Comparison of ENCODE assay signal across 14 mouse cellular contexts in genomic region chr8:124259146-124259545, GRCm38 (mm10). TPM values are rescaled to one million over a fixed set of nuclear protein-coding genes. Genes with fewer than 3 reads are reported as not detected.
DNase-seq lines count a peak whose midpoint lies in the region.
"Had no signal": no experiment of that assay in that cellular context is flagged by ENCODE, and none has a peak within 500 bp of the region (broad histone marks: within the 10 kb centered on the region; RNA-seq: fewer than 3 reads in every experiment).

No protein-coding gene starts in this region.

- DNase-seq in adrenal gland, adult 2 months: peak; percentile 57
- DNase-seq in adrenal gland, postnatal 25 days: no peak
- DNase-seq in 3134 (ENCODE audit: extremely low read depth, insufficient read length, low spot score): peak; percentile 58
- DNase-seq in CD4-positive, CD25-positive, alpha-beta regulatory T cell, adult 2 months (ENCODE audit: low read depth, low spot score): peak; percentile 50
- peak; percentile 32 for DNase-seq in T-cell, adult 2 months (ENCODE audit: low spot score)
- DNase-seq in left cerebral cortex, postnatal 25 days (ENCODE audit: low spot score in 2 of 2): no peak
- DNase-seq in cerebellum, postnatal 10 days: no peak
- DNase-seq in cerebellum, postnatal 4 days (ENCODE audit: low spot score in 2 of 2): no peak
- DNase-seq: cerebellum, adult 8-10 months; cerebellum, postnatal 25 days; gastrocnemius, postnatal 10 days; heart, adult 18-20 months; heart, postnatal 10 days; kidney, adult 2 months had no signal

- intact Hi-C loops in left cerebral cortex, postnatal 25 days (cut with DNase I): no loop called here

RNA-seq across cellular contexts. Expression of gene Galnt2, which starts 28.0 kb away (rescaled TPM):
- total RNA-seq in adrenal gland, adult 2 months (2021): 10 to 100 TPM; 46.9 to 64.0 TPM
- polyA plus RNA-seq in adrenal gland, adult 2 months (2012; rRNA removed): 11.1 and 11.4 TPM in 2 replicates
- 33.5 and 60.5 TPM in 2 replicates for total RNA-seq in adrenal gland, postnatal 25 days (2021)
- 10 to 100 TPM; 41.0 to 59.6 TPM for total RNA-seq in left cerebral cortex, postnatal 25 days (2021)

Comparison
In these comparisons a context has a peak if more than half of its experiments do, and no peak if none do; other contexts are left out.
1. DNase-seq: peak in adrenal gland, adult 2 months (single experiment), 3134 (single experiment), CD4-positive, CD25-positive, alpha-beta regulatory T cell, adult 2 months (single experiment) and T-cell, adult 2 months (single experiment); none in adrenal gland, postnatal 25 days (single experiment), left cerebral cortex, postnatal 25 days (0 of 2), cerebellum, postnatal 10 days (0 of 2) and cerebellum, postnatal 4 days (0 of 2).